Mouse (Mus musculus) spleen, adult 2 months (tissue): ENCODE data around the gene Tmem156. TPM values are rescaled to one million over a fixed set of nuclear protein-coding genes. Genes with fewer than 3 reads are reported as not detected.

ENCODE experiments used
- DNase-seq, 2 experiments: peaks; one replicate each; pipeline versions ENCODE4 v3.0.0 to v3.0.0-alpha.2; 2012 to 2021; ENCODE audit warnings: low spot score in 2 of 2, low read depth in 1 of 2
- H3K27ac ChIP-seq: fragments of 200-500 bp; 2 replicates; pipeline ENCODE4 v1.5.1; 2012; ENCODE audit warnings: low read length, inconsistent platforms; ENCODE audit not compliant: insufficient read depth
- H3K27me3 ChIP-seq: fragments of 200-500 bp; 2 replicates; pipeline ENCODE4 v1.6.1; 2012; ENCODE audit warnings: mild to moderate bottlenecking, moderate library complexity, low read length, inconsistent platforms; ENCODE audit not compliant: control insufficient read depth, insufficient read depth
- H3K36me3 ChIP-seq: fragments of 200-500 bp; 2 replicates; pipeline ENCODE4 v1.6.1; 2012; ENCODE audit warnings: mild to moderate bottlenecking, low read length, inconsistent platforms; ENCODE audit not compliant: control insufficient read depth, insufficient read depth
- H3K4me1 ChIP-seq: fragments of 200-500 bp; 2 replicates; pipeline ENCODE4 v1.6.1; 2011; ENCODE audit warnings: inconsistent platforms; ENCODE audit not compliant: control insufficient read depth, insufficient read depth, insufficient read length
- H3K4me3 ChIP-seq: fragments of 200-500 bp; 2 replicates; pipeline ENCODE4 v1.5.1; 2011; ENCODE audit warnings: mild to moderate bottlenecking, inconsistent platforms; ENCODE audit not compliant: insufficient read depth, insufficient read length; ENCODE audit errors: extremely low read depth
- CTCF ChIP-seq: fragments of 200-500 bp; IDR thresholded peaks from 2 replicates; pipeline ENCODE4 v1.5.1; 2011; ENCODE audit warnings: mild to moderate bottlenecking, inconsistent platforms; ENCODE audit not compliant: insufficient read depth, insufficient read length, insufficient replicate concordance; ENCODE audit errors: extremely low read depth
- POLR2A ChIP-seq: fragments of 200-500 bp; IDR thresholded peaks from 2 replicates; pipeline ENCODE4 v1.6.1; 2011; ENCODE audit warnings: low read depth, low read length, inconsistent platforms
- WGBS: fragments of 180-500 bp; shearing (Covaris S2); methylation state at CpG from one replicate; pipeline ENCODE4 v1.1.7; 2018; 5-methylcytosine and 5-hydroxymethylcytosine counted together
- polyA plus RNA-seq: library from polyadenylated mRNA; depleted of rRNA; stranded (reverse); fragments of >200 nt; gene quantifications from 2 replicates; pipeline ENCODE4 v1.2.3, GENCODE M21; 2012

Tmem156 gene
- polyA plus RNA-seq, 1 experiment, result 2.9 TPM

DNA sequence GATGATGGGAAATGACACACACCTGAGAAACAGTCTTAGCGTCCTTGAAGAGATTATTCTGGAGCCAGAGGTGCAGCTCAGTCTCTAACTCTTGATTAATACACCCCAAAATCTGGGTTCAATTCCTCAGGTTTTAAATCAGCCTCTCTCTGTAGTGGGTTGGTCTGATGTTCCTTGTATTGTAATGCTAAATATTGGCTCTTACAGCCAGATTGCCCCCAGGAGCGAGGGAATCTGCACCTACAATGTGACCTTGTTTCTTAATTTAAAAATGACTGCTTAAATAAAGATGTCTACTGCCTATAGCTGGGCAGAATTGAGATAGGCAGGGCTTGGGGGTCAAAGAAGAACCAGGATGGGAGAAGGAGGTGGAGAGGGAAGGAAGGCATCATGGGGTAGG, 32.1 kb downstream of the Tmem156 start:
- no peak overlapping the region for H3K4me3 ChIP-seq
- DNase-seq, result no peak
- H3K27ac ChIP-seq, result no peak overlapping the region
- H3K36me3 ChIP-seq, result peaks cover 7% of the 10 kb centered on the region
- TF ChIP-seq CTCF, result no peak
- no peak for TF ChIP-seq POLR2A
- H3K4me1 ChIP-seq, result no peaks in the 10 kb centered on the region
- H3K27me3 ChIP-seq, result no peaks in the 10 kb centered on the region
- 89% methylated on average over 2 of the region's 2 CpGs for WGBS

DNA sequence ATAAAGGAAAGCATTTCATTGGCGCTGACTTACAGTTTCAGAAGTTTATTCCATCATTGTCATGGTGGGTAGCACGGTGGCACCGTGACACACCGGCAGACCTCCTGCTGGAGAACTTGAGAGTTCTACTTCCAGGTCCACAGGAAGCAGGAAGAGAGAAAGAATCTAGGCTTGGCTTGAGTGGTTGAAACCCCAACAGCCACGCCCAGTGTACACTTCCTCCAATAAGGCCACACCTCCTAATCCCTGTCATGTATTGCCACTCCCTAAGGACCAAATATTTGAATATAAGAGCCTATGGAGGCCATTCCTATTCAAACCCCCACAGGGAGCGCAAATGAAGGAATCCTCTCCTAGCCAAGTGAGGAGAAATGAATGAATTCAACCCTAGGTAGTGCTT, 34.3 kb downstream of the Tmem156 start:
- Histone ChIP-seq H3K27me3 (no peaks in the 10 kb centered on the region), H3K27ac (no peak overlapping the region), H3K4me3 (no peak overlapping the region), H3K4me1 (no peaks in the 10 kb centered on the region), H3K36me3 (no peaks in the 10 kb centered on the region)
- TF ChIP-seq CTCF, result no peak
- DNase-seq, result no peak
- WGBS, result 91% methylated on average over 6 of the region's 6 CpGs

DNA sequence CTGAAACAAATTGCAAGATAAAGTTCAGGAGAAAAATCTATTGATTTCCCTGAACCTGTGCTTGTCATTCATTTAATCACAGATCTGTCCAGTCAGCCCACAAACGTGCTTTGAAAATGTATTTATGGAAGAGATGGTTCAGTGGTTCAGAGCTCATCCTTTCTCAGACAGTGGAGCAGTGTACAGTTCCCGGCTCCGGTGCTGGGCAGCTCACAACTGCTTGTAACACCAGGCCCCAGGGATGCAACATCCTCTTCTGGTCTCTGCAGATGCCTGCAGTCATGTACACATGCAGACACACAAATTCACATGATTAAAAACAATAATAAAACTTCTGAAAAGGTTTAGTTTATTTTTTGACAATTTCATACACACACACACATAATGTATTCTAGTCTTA, 40.4 kb downstream of the Tmem156 start:
- Histone ChIP-seq H3K27me3 (no peaks in the 10 kb centered on the region), H3K4me1 (no peaks in the 10 kb centered on the region), H3K36me3 (no peaks in the 10 kb centered on the region), H3K27ac (no peak overlapping the region), H3K4me3 (no peak overlapping the region)
- no peak for DNase-seq
- 88% methylated on average over 3 of the region's 3 CpGs for WGBS
- no peak for TF ChIP-seq POLR2A
- TF ChIP-seq CTCF, result no peak

DNA sequence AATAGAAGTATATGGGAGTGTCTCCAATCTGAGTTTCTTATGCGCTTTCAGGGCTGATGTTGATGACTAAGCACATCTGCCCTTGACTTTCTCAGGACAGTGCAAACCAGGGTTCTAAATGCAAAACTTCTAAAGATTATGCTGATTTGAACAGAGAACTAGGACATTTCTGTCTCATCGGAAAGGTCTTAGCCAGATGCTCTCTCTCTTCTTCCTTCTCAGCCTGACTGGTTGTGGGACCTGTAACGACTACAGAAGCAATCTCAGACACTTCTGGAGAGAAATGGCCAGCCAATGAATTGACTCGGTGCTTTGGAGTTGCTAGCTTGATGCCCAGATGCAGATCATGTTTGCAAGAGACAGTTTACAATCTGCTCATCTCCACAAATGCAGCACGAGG, 42.1 kb downstream of the Tmem156 start:
- no peak for DNase-seq
- H3K27me3 ChIP-seq, result no peaks in the 10 kb centered on the region
- no peak overlapping the region for H3K27ac ChIP-seq
- no peaks in the 10 kb centered on the region for H3K4me1 ChIP-seq
- WGBS, result 85% methylated on average over 5 of the region's 5 CpGs
- H3K36me3 ChIP-seq, result no peaks in the 10 kb centered on the region
- TF ChIP-seq POLR2A, result no peak
- TF ChIP-seq CTCF, result no peak
- no peak overlapping the region for H3K4me3 ChIP-seq

DNA sequence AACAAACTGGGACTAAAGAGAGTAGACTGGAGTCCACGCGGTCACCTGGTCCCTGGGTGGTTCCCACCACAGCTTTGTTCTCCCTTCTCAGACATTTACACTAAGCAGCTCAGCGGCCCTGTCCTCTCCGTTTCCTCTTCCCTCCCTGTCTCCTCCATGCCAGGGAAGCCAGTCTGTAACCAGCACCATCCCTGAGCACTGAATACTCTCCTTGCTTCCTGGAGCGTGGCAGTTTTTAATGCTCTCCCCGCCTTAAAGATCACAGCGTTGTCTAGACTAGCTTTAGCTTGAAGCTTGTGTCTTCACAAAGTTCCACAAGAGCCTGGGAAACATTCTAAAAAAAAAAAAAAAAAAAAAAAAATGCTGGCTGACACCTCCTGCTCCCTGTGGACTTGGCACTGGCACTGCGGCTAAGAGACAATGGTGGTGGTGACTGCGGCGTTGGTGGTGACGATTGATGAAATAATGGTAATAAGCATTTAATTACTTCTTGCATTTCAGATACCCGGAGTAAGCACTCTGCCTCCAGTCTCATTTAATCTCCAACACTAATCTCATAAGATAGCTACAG, 44.6 kb downstream of the Tmem156 start:
- DNase-seq, result no peak
- Histone ChIP-seq H3K27me3 (no peaks in the 10 kb centered on the region), H3K4me3 (no peak overlapping the region), H3K27ac (no peak overlapping the region), H3K4me1 (no peaks in the 10 kb centered on the region), H3K36me3 (no peaks in the 10 kb centered on the region)
- WGBS, result 90% methylated on average over 12 of the region's 12 CpGs
- TF ChIP-seq POLR2A (no peak), CTCF (no peak)

DNA sequence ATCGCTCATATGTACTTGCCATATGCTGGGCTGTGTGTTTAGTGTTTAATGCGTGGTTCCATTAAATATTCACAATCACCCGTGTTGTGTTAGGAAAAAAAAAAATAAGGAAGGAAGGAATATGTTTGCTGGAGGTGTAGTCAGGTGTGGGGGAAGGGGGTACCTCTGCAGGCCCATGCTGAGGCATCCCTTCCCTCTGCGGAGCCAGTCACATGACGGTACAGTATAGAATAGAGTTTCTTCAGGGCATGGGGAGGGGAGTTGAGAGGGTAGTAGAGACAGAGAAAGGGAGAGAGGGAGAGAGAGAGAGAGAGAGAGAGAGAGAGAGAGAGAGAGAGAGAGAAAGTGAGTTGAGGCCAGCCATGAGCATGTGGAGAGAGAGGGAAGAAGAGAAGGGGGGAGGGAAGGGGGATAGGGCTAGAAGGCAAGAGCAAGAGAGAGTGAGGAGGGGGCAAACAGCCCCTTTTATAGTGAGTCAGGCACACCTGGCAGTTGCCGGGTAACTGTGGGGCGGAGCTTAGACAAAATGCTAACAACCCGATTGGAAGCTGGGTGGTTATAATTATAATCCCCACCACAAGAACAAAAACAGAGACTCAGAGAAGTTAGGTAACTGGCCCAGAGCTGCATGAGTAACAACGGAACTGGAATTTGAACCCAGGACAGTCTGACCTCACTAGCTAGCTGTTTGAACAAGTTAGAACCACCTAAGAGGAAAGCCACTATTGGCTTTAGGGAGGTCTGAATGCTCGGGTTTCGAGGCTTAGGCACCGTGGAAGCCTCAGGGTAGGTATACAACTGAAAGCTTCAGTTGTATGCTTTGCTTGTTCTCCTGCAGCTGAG, 45.3 kb downstream of the Tmem156 start:
- Histone ChIP-seq H3K27ac (no peak overlapping the region), H3K4me3 (no peak overlapping the region), H3K27me3 (no peaks in the 10 kb centered on the region), H3K36me3 (no peaks in the 10 kb centered on the region), H3K4me1 (no peaks in the 10 kb centered on the region)
- no peak for DNase-seq
- WGBS, result 84% methylated on average over 12 of the region's 12 CpGs
- TF ChIP-seq POLR2A (no peak), CTCF (no peak)
